Mouse (Mus musculus) central nervous system, embryonic 14 days (tissue): ENCODE data around the gene D330020A13Rik. TPM values are rescaled to one million over a fixed set of nuclear protein-coding genes. Genes with fewer than 3 reads are reported as not detected.

Source experiments
- polyA plus RNA-seq: library from polyadenylated mRNA; depleted of rRNA; stranded (reverse); fragments of >200 nt; gene quantifications from 2 replicates; pipeline ENCODE4 v1.2.3, GENCODE M21; 2012; rRNA removed

Gene D330020A13Rik
- polyA plus RNA-seq = 0.10 and 0.29 TPM in 2 replicates

DNA sequence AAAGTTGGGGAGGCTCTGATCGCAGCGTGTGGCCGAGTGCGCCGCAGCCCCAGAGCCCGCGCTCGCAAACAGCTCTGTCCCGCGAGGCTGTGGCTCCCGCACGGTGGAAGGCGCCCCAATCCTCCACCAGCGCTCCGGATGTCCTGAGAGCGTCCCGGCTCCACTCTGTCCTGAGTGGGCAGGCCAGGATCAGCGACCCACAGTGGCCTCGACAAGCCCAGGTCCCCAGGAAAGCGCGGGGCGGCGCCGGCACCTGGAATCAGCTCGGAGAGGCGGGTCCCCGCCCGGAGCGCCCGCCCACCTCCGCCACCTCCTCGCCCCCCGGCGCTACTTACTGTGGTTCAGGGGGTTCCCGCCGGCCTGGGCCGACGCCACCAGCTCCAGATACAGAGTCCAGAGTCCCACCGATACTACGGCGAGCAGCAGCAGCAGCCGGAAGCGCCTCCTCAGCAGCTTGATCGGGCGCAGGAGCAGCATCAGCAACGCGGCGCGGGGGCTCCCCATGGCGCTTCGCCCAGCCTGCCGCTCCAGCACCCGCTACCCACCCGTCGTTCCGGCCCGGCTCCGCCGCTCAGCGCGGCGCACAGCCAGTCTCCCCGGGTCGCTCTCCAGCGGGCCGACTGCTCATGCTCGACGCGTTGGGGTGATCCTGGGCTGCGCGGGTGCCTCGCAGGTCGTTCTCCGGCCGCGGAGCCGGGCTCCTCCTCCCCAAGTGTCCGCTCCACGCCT is at the start of gene D330020A13Rik, which contains the start of gene B4galnt3:
D330020A13Rik (plus strand) TSS at position 309 of the 729 bp plus-strand sequence.
B4galnt3 (minus strand) TSS at position 504 of the 729 bp plus-strand sequence.

Other genes starting within 250 kb of the D330020A13Rik start
- 0.06 and 0.55 TPM in 2 replicates for gene Ninj2, start 201.0 kb upstream of the D330020A13Rik start, polyA plus RNA-seq
- gene B4galnt3, start 195 bp downstream of the D330020A13Rik start, polyA plus RNA-seq = 0.28 and 1.4 TPM in 2 replicates
- 13.8 and 13.9 TPM in 2 replicates for gene Kdm5a, start 69.8 kb downstream of the D330020A13Rik start, polyA plus RNA-seq
- 13.2 and 14.2 TPM in 2 replicates for gene Ccdc77, start 70.0 kb downstream of the D330020A13Rik start, polyA plus RNA-seq
- gene Il17ra, start 168.9 kb downstream of the D330020A13Rik start, polyA plus RNA-seq = 4.5 and 5.6 TPM in 2 replicates
- 9.9 and 11.3 TPM in 2 replicates for gene Tmem121b, start 199.4 kb downstream of the D330020A13Rik start, polyA plus RNA-seq
- gene Hdhd5, start 237.0 kb downstream of the D330020A13Rik start, polyA plus RNA-seq = 23.5 and 24.9 TPM in 2 replicates